In the genomic region with DNA sequence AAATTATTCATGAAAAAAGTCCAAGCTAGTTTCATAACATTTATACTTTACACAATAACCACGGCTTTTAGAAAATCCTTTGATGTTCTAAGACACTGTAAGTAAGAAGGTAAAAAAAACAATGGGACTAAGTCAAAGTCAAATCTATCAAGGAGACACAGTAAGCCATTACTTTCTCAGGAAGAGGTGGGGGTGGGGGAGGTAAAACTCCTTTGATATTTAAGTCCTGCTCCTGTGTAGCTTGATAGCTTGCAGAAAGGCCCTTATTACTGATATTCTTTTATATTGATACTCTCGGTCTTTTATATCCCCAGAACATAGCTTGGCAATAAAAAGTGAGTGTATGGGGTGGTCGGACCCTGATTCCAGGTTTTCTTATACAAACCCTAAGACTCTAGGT, we compare ENCODE assay signal across 1 mouse cellular context.
TF ChIP-seq lines count a peak whose summit lies in the region.

No protein-coding gene starts in this region.

TF ChIP-seq in CH12.LX, 34 proteins besides CTCF, POLR2A, EP300 and RAD21:
- TF ChIP-seq CHD2 (IDR thresholded peaks at IDR 0.05; ENCODE audit: low read length) (peak; percentile 48; the same call in 1 of the 2 replicates), HCFC1 (IDR thresholded peaks at IDR 0.05; ENCODE audit: low read depth, low read length) (no peak)
TF ChIP-seq in CH12.LX: peak in this region for 1.
